Mouse (Mus musculus) hindbrain, embryonic 16.5 days (tissue): Measurements from ENCODE around the gene Aldh2. TPM values are rescaled to one million over a fixed set of nuclear protein-coding genes. Genes with fewer than 3 reads are reported as not detected.

ENCODE experiments used
- ATAC-seq: fragments of 200-750 bp; cut with Nextera tagmentation; 2 replicates; pipeline ENCODE4 v1.8.0; 2017; ENCODE audit warnings: moderate TSS enrichment, moderate library complexity
- H3K27ac ChIP-seq: fragments of 300-500 bp; sonication (generic); 2 replicates; pipeline ENCODE4 v1.5.1; 2014; ENCODE audit warnings: low read depth, mild to moderate bottlenecking, control low read depth, low read length, moderate library complexity
- H3K27me3 ChIP-seq: fragments of 300-500 bp; sonication (generic); replicated peaks from 2 replicates; pipeline ENCODE4 v1.6.1; 2014; ENCODE audit warnings: low read length; ENCODE audit not compliant: control insufficient read depth, insufficient read depth
- H3K36me3 ChIP-seq: fragments of 300-500 bp; sonication (generic); 2 replicates; pipeline ENCODE4 v1.6.1; 2014; ENCODE audit warnings: mild to moderate bottlenecking, low read length, moderate library complexity, mixed read lengths; ENCODE audit not compliant: control insufficient read depth, insufficient read depth
- H3K4me1 ChIP-seq: fragments of 300-500 bp; sonication (generic); 2 replicates; pipeline ENCODE4 v1.6.1; 2014; ENCODE audit warnings: low read depth, low read length; ENCODE audit not compliant: control insufficient read depth, insufficient read depth
- H3K4me2 ChIP-seq: fragments of 300-500 bp; sonication (generic); 2 replicates; pipeline ENCODE4 v1.6.1; 2014; ENCODE audit warnings: mild to moderate bottlenecking, low read length, control low read depth, moderate library complexity
- H3K4me3 ChIP-seq: fragments of 300-500 bp; sonication (generic); 2 replicates; pipeline ENCODE4 v1.5.1; 2014; ENCODE audit warnings: mild to moderate bottlenecking, low read length, control low read depth, moderate library complexity
- H3K9ac ChIP-seq: fragments of 300-500 bp; sonication (generic); 2 replicates; pipeline ENCODE4 v1.6.1; 2014; ENCODE audit warnings: low read depth, mild to moderate bottlenecking, control low read depth, low read length, moderate library complexity
- H3K9me3 ChIP-seq: fragments of 300-500 bp; sonication (generic); 2 replicates; pipeline ENCODE4 v1.6.1; 2014; ENCODE audit warnings: mild to moderate bottlenecking, low read length, moderate library complexity; ENCODE audit not compliant: control insufficient read depth
- WGBS: fragments of 180-500 bp; shearing (Covaris S2); extraction: QIAGEN DNeasy Blood & Tissue Kit; methylation state at CpG from one replicate; pipeline ENCODE4 v1.1.7; 2014; 5-methylcytosine and 5-hydroxymethylcytosine counted together
- polyA plus RNA-seq: library from polyadenylated mRNA; unstranded; fragments of >200 nt; fragmentation: Nextera tagmentation; extraction: Ambion mirVana; gene quantifications from 2 replicates; pipeline ENCODE4 v1.2.1, GENCODE M21; 2015

Aldh2 gene
- polyA plus RNA-seq, 1 experiment from 2014 or later = 156 TPM

- Histone ChIP-seq H3K4me1 (no peaks in the 10 kb centered on the region), H3K36me3 (peaks cover 16% of the 10 kb centered on the region), H3K27me3 (no peaks in the 10 kb centered on the region), H3K9me3 (no peaks in the 10 kb centered on the region), H3K4me3 (no peak overlapping the region), H3K4me2 (no peak overlapping the region), H3K9ac (no peak overlapping the region), H3K27ac (no peak overlapping the region)
- ATAC-seq = no peak
- 81% methylated on average over 8 of the region's 9 CpGs for WGBS
These were observed 23.7 kb downstream of the Aldh2 start for GRCm38 (mm10) chr5:121569881-121570420.

GRCm38 (mm10) chr5:121566035-121566681 is 27.5 kb downstream of the Aldh2 start:
- 93% methylated on average over 16 of the region's 16 CpGs for whole genome bisulfite sequencing
- Histone ChIP-seq H3K4me3 (no peak overlapping the region), H3K4me1 (no peaks in the 10 kb centered on the region), H3K9ac (no peak overlapping the region), H3K27me3 (no peaks in the 10 kb centered on the region), H3K9me3 (no peaks in the 10 kb centered on the region), H3K36me3 (peaks cover 6% of the 10 kb centered on the region), H3K27ac (no peak overlapping the region), H3K4me2 (no peak overlapping the region)
- ATAC-seq = no peak

- peak overlapping the region; percentile 33; the same call in 1 of the 2 replicates for H3K4me2 ChIP-seq
- no peak for ATAC-seq
- 18% methylated on average over 11 of the region's 11 CpGs for WGBS
- H3K9me3 ChIP-seq = no peaks in the 10 kb centered on the region
- no peak overlapping the region for H3K27ac ChIP-seq
- no peaks in the 10 kb centered on the region for H3K4me1 ChIP-seq
- no peaks in the 10 kb centered on the region for H3K27me3 ChIP-seq
- H3K36me3 ChIP-seq = peaks cover 3% of the 10 kb centered on the region; the same call in 1 of the 2 replicates
- no peak overlapping the region for H3K4me3 ChIP-seq
- no peak overlapping the region for H3K9ac ChIP-seq
These were observed 29.1 kb downstream of the Aldh2 start for GRCm38 (mm10) chr5:121564468-121564895.

GRCm38 (mm10) chr5:121562436-121562835 is 31.2 kb downstream of the Aldh2 start:
- no peaks in the 10 kb centered on the region for H3K27me3 ChIP-seq
- WGBS = 88% methylated on average over 3 of the region's 3 CpGs
- no peaks in the 10 kb centered on the region for H3K36me3 ChIP-seq
- H3K4me1 ChIP-seq = no peaks in the 10 kb centered on the region
- H3K9me3 ChIP-seq = no peaks in the 10 kb centered on the region
- H3K9ac ChIP-seq = no peak overlapping the region
- H3K27ac ChIP-seq = no peak overlapping the region
- no peak for ATAC-seq
- H3K4me3 ChIP-seq = no peak overlapping the region
- no peak overlapping the region for H3K4me2 ChIP-seq

GRCm38 (mm10) chr5:121549196-121549595 is 44.4 kb downstream of the Aldh2 start:
- no peaks in the 10 kb centered on the region for H3K9me3 ChIP-seq
- no peak overlapping the region for H3K4me2 ChIP-seq
- H3K27ac ChIP-seq = no peak overlapping the region
- no peak for ATAC-seq
- H3K27me3 ChIP-seq = no peaks in the 10 kb centered on the region
- no peak overlapping the region for H3K4me3 ChIP-seq
- 88% methylated on average over 7 of the region's 7 CpGs for WGBS
- H3K4me1 ChIP-seq = peaks cover 11% of the 10 kb centered on the region
- no peaks in the 10 kb centered on the region for H3K36me3 ChIP-seq
- no peak overlapping the region for H3K9ac ChIP-seq

GRCm38 (mm10) chr5:121547084-121547483 is 46.5 kb downstream of the Aldh2 start:
- no peak overlapping the region for H3K9ac ChIP-seq
- no peak overlapping the region for H3K4me2 ChIP-seq
- no peak overlapping the region for H3K27ac ChIP-seq
- H3K9me3 ChIP-seq = no peaks in the 10 kb centered on the region
- H3K4me3 ChIP-seq = no peak overlapping the region
- no peaks in the 10 kb centered on the region for H3K27me3 ChIP-seq
- H3K36me3 ChIP-seq = no peaks in the 10 kb centered on the region
- peaks cover 27% of the 10 kb centered on the region for H3K4me1 ChIP-seq
- ATAC-seq = no peak
- WGBS = 95% methylated on average over 3 of the region's 3 CpGs

GRCm38 (mm10) chr5:121546530-121546895 is 47.1 kb downstream of the Aldh2 start:
- Histone ChIP-seq H3K36me3 (no peaks in the 10 kb centered on the region), H3K4me1 (peaks cover 27% of the 10 kb centered on the region), H3K4me3 (peak overlapping the region; percentile 74), H3K27me3 (no peaks in the 10 kb centered on the region), H3K9me3 (no peaks in the 10 kb centered on the region), H3K4me2 (peak overlapping the region; percentile 77), H3K27ac (no peak overlapping the region; the same call in 1 of the 2 replicates), H3K9ac (peak overlapping the region; percentile 86)
- WGBS = 43% methylated on average over 6 of the region's 6 CpGs
- peak; percentile 16; the same call in 1 of the 2 replicates for ATAC-seq

GRCm38 (mm10) chr5:121545793-121546529 is 47.7 kb downstream of the Aldh2 start, which contains the start of gene Mapkapk5:
TSS of gene Mapkapk5 (minus strand) at chr5:121545905.
- Histone ChIP-seq H3K36me3 (no peaks in the 10 kb centered on the region), H3K27ac (peak within 1 kb of the TSS; percentile 99), H3K9ac (peak within 1 kb of the TSS; percentile 86), H3K4me1 (peaks cover 27% of the 10 kb centered on the region), H3K27me3 (no peaks in the 10 kb centered on the region), H3K4me3 (peak within 1 kb of the TSS; percentile 74), H3K9me3 (no peaks in the 10 kb centered on the region), H3K4me2 (peak within 1 kb of the TSS; percentile 96)
- 2% methylated on average over 45 of the region's 55 CpGs for WGBS
- ATAC-seq = peak; percentile 94
